Mouse (Mus musculus): ENCODE results near the gene 1700012B09Rik. TPM values are rescaled to one million over a fixed set of nuclear protein-coding genes. Genes with fewer than 3 reads are reported as not detected.

The 1700012B09Rik gene
- polyA plus RNA-seq (2016; fragmentation: Nextera tagmentation; extraction: Ambion mirVana) = not detected in 2 replicates

DNA sequence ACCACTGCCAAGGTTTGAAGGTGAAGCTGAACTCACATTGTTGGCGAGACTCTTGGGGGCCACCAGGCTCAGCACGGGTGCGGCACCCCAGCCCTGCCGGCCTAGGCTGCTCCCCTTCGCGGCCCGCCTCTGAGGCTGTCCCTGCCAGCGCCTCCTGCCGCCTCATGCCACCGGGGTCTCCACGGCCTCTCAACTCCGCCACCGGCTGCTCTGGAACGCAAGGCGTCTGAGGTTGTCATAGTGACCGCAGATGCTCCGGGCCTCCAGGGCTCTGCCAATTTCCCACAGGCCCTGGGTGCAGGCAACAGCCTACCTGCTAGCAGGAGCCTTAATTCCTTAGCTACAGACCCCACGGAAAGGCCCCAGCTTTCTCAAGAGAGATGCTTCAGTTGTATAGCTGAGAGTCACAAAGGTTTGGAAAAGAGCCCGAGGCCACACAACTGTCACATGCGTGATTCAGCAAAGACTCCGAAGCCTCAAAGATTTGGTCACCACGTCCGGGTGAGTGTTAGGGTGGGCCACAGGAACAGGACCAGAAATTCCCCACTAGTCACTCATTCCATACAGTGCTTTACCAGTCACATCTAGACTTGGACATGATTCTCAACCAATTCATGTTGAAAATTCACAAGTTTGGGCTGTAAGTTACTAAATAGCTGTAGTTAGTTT lies at the start of gene 1700012B09Rik:
1700012B09Rik (minus strand) TSS at position 228 of the 669 bp plus-strand sequence.
- Histone ChIP-seq H3K4me3 (peak within 1 kb of the TSS; percentile 18), H3K27ac (peak within 1 kb of the TSS; percentile 27; the same call in 1 of the 2 replicates), H3K36me3 (no peaks in the 10 kb centered on the region), H3K9me3 (replicated peaks) (no peaks in the 10 kb centered on the region), H3K4me1 (peaks cover 19% of the 10 kb centered on the region), H3K27me3 (ENCODE audit: low read depth, poor library complexity, severe bottlenecking) (peaks cover 15% of the 10 kb centered on the region)
- 21% methylated on average over 23 of the region's 23 CpGs for WGBS
- peak; percentile 43 for DNase-seq (ENCODE audit: low spot score)

DNA sequence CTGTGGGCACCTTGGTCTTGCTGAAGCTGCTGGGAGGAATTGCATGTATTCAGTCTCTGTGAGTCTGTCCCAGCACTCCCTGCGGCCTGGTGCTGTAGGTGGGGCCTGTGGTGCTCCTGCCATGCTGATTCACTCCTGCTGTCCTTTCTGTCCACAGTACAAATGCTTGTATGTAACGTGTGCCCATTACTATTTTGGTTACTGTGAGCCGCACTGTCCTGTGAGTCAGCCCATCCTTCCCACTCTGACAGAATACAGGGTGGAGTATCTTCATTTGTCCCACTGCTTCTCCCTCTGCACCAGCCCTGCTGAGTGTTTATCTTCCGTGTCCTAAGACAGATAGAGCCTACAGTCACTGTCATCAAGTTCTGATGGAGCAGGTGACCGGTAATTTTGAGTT lies 39.3 kb upstream of the 1700012B09Rik start:
- 95% methylated on average over 5 of the region's 5 CpGs for WGBS
- DNase-seq (ENCODE audit: low spot score) = no peak
- Histone ChIP-seq H3K9me3 (replicated peaks) (no peaks in the 10 kb centered on the region), H3K27me3 (ENCODE audit: low read depth, poor library complexity, severe bottlenecking) (no peaks in the 10 kb centered on the region), H3K4me3 (no peak overlapping the region), H3K36me3 (peaks cover 96% of the 10 kb centered on the region), H3K27ac (no peak overlapping the region), H3K4me1 (no peaks in the 10 kb centered on the region)

DNA sequence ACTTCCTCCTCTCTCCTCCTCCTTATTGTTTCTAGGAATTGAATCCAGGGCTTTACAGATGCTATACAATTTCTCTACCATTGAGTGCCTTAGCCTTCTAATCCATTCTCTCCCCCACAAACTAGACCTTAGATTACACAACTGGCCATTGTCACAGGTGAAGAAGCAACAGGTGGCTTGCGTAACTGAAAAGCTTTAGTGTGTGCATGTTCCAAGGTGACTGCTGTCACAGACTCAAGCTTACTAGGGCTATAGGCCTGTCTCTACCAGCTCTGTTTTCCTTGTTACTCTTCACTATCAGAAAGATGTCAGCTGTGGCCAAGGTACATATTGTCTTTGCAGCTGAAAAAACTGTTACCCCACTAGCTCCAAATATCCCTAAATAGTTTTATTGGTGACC lies 36.0 kb upstream of the 1700012B09Rik start:
- DNase-seq (ENCODE audit: low spot score) = no peak
- H3K27me3 ChIP-seq (ENCODE audit: low read depth, poor library complexity, severe bottlenecking) = no peaks in the 10 kb centered on the region
- H3K9me3 ChIP-seq (replicated peaks) = no peaks in the 10 kb centered on the region
- H3K4me1 ChIP-seq = no peaks in the 10 kb centered on the region
- H3K27ac ChIP-seq = no peak overlapping the region
- no peak overlapping the region for H3K4me3 ChIP-seq
- WGBS = 92% methylated on average over 1 of the region's 1 CpGs
- peaks cover 92% of the 10 kb centered on the region for H3K36me3 ChIP-seq

DNA sequence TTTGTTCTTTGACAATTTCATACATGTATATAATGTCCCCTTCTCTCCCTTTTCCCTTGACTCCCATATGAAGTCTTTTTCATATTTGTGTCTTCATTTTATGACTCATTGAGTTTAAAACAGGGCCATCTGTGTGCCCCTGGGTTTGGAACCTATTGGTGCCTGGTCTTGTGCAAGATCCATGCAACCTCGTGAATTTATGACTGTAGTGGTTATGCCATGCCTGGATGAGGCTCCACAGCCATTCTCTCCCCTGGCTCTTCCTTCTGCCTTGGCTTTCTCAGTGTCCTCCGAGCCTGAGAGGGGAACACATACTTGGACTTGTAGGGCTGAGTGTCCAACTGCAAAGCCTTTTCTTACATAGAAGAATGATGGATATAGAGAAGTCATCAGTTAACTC lies 34.9 kb upstream of the 1700012B09Rik start:
- H3K9me3 ChIP-seq (replicated peaks) = no peaks in the 10 kb centered on the region
- no peak for DNase-seq (ENCODE audit: low spot score)
- no peaks in the 10 kb centered on the region for H3K4me1 ChIP-seq
- H3K4me3 ChIP-seq = no peak overlapping the region
- peaks cover 92% of the 10 kb centered on the region for H3K36me3 ChIP-seq
- H3K27me3 ChIP-seq (ENCODE audit: low read depth, poor library complexity, severe bottlenecking) = no peaks in the 10 kb centered on the region
- no peak overlapping the region for H3K27ac ChIP-seq
- WGBS = 90% methylated on average over 2 of the region's 2 CpGs

DNA sequence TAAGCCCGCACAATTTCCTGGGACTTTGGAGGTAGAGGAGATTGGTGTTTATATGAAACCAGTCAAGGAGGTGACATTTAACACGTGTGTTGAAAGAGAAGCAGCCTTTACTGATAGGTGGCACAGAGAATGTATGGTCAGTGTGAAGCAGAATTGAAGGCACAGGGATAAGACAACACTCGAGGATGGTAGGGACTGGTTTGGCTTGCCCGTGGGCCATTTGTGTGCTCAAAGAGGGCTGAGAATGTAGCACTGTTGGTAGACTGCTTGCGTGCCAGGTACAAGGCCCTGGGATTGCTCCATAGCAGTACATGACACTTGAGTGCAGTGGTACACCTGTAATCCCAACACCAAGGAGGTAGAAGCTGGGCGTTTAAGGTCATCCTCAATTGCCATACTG lies 16.5 kb upstream of the 1700012B09Rik start:
- DNase-seq (ENCODE audit: low spot score) = no peak
- 89% methylated on average over 6 of the region's 6 CpGs for WGBS
- Histone ChIP-seq H3K27me3 (ENCODE audit: low read depth, poor library complexity, severe bottlenecking) (no peaks in the 10 kb centered on the region), H3K36me3 (peaks cover 61% of the 10 kb centered on the region), H3K4me3 (no peak overlapping the region), H3K4me1 (peaks cover 6% of the 10 kb centered on the region; the same call in 1 of the 2 replicates), H3K9me3 (replicated peaks) (no peaks in the 10 kb centered on the region), H3K27ac (no peak overlapping the region)

DNA sequence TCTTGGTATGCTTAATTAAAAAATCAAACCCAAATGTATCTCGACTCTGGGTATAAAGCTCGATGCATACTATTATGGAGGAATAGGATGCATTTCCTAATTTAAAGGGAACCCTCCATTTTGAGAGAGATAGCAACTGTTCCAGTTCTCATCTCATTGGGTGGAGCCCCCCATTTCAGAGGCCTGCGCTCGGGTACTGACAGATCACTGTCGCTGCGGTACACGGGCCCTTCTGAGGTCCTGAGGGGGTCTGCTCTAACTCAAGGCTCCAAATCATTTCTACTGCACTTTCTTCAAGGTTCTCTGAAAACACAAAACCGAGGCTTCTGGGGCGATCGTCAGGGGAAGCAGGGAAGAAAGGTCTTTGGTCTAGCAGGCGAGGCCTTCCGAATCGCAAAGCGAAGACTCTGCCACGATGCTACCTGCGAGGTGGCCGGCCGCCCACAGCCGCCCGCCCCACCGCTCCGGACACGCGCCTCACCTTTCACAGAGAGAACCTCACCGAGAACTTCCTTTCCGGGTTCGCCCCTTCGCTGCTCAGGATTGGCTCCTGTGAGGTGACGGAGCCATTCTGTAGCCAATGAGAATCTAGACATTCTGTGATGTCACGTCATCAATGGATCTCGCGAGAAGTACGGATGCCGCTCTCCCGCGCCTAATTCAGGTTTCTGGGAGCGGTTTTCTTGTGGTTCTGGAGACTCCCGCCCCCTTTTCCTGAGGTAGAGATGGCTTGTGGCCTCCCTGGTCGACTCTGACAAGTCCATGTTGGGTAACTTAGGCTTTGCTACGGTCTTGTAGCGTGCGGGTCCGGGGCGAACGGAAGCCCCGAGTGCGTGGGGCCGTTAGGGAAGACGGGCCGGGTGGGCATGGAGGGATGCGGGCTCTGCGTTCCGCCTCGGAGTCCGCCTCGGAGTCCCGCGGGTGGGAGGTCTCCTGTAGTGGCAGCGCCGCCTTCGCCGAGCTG lies 13.5 kb upstream of the 1700012B09Rik start, which contains the start of the genes Mre11a and Ankrd49:
Mre11a (plus strand) TSS at position 616 of the 964 bp plus-strand sequence.
Ankrd49 (minus strand) TSS at position 818 of the 964 bp plus-strand sequence.
- peak; percentile 91 for DNase-seq (ENCODE audit: low spot score)
- Histone ChIP-seq H3K4me3 (peak within 1 kb of the TSS; percentile 81), H3K36me3 (peaks cover 59% of the 10 kb centered on the region), H3K27me3 (ENCODE audit: low read depth, poor library complexity, severe bottlenecking) (no peaks in the 10 kb centered on the region), H3K9me3 (replicated peaks) (no peaks in the 10 kb centered on the region), H3K4me1 (peaks cover 6% of the 10 kb centered on the region; the same call in 1 of the 2 replicates), H3K27ac (peak within 1 kb of the TSS; percentile 96)
- WGBS = under 1% methylated on average over 62 of the region's 62 CpGs

DNA sequence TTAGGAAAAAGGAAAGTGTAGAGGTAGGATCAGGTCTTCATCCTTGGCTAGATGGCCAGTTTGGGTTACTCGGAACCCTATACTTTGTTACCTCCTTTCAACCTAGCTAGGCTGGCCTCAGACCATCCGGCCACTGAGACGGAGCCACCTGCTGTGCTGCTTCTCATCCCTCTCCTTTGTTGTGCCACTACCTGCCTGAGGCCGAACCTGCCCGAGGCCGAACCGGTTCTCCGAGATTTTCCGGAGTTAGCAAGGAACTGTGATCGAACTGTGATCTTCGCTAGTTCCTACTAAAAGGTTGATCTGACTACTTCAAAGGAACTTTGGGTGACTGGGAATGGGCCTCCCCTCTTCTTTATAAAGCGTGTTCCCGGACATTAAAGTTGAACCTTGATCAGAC lies 7.5 kb upstream of the 1700012B09Rik start:
- no peaks in the 10 kb centered on the region for H3K9me3 ChIP-seq (replicated peaks)
- H3K4me3 ChIP-seq = no peak overlapping the region
- H3K27ac ChIP-seq = no peak overlapping the region
- no peaks in the 10 kb centered on the region for H3K4me1 ChIP-seq
- peaks cover 30% of the 10 kb centered on the region for H3K36me3 ChIP-seq
- H3K27me3 ChIP-seq (ENCODE audit: low read depth, poor library complexity, severe bottlenecking) = no peaks in the 10 kb centered on the region
- no peak for DNase-seq (ENCODE audit: low spot score)
- 35% methylated on average over 13 of the region's 13 CpGs for WGBS

DNA sequence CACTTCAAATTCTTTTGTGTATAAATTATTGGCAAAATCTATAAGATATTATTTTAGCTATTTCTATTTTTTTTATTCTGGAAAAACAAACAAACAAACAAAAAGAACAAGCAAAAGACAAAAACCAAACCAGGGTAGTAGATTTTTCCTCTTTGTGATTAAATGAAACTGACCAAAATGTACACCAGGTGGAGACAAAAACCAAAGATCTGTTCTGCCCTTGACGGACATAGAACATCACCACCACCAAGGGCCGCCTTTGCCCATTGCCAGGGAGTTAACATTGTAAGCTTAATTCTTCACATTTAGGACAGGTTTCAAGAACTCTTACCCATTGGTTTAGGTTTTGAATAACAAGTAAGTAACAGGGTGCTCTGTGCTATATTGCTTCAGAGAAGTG lies 3.0 kb upstream of the 1700012B09Rik start:
- H3K4me3 ChIP-seq = no peak overlapping the region
- H3K27me3 ChIP-seq (ENCODE audit: low read depth, poor library complexity, severe bottlenecking) = peaks cover 15% of the 10 kb centered on the region
- peaks cover 19% of the 10 kb centered on the region for H3K4me1 ChIP-seq
- DNase-seq (ENCODE audit: low spot score) = no peak
- no peaks in the 10 kb centered on the region for H3K36me3 ChIP-seq
- WGBS = 65% methylated on average over 2 of the region's 2 CpGs
- H3K27ac ChIP-seq = no peak overlapping the region
- H3K9me3 ChIP-seq (replicated peaks) = no peaks in the 10 kb centered on the region

DNA sequence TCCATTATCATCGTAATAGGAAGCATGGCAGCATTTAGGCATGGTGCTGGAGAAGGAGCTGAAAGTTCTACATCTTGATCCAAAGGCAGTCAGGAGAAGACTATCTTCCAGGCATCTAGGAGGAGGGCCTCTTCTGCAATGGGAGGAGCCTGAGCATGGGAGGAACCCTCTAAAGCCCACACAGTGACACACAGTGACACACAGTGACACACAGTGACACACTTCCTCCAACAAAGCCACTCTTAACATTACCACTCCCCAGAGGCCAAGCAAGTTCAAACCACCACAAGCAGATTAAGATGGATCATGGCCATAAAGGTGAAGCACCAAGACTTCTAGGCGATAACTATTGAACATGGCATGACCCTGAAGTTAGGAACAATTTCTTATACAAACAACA lies 1.2 kb upstream of the 1700012B09Rik start:
- H3K27me3 ChIP-seq (ENCODE audit: low read depth, poor library complexity, severe bottlenecking) = peaks cover 15% of the 10 kb centered on the region
- H3K4me1 ChIP-seq = peaks cover 19% of the 10 kb centered on the region
- DNase-seq (ENCODE audit: low spot score) = no peak
- 89% methylated on average over 2 of the region's 2 CpGs for WGBS
- H3K27ac ChIP-seq = no peak overlapping the region
- no peak overlapping the region for H3K4me3 ChIP-seq
- H3K9me3 ChIP-seq (replicated peaks) = no peaks in the 10 kb centered on the region
- no peaks in the 10 kb centered on the region for H3K36me3 ChIP-seq

DNA sequence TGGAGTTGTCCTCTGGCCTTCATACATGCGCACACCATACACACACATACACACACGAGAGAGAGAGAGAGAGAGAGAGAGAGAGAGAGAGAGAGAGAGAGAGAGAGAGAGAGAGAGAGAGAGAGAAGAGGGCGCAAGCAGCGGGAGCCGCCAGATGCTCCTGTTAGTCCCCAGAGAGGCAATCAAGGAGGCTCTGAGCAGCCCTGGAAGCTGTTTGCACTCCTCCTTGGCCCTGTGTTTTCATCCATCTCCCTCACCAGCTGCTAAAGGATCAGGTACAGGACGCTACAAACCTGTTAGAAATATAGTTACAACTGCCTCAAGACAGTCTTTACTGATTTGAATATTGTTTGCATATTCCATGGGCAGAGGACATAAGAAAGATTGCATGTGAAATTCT lies 1.0 kb downstream of the 1700012B09Rik start:
- peaks cover 19% of the 10 kb centered on the region for H3K4me1 ChIP-seq
- H3K9me3 ChIP-seq (replicated peaks) = no peaks in the 10 kb centered on the region
- H3K4me3 ChIP-seq = no peak overlapping the region
- H3K27me3 ChIP-seq (ENCODE audit: low read depth, poor library complexity, severe bottlenecking) = peaks cover 15% of the 10 kb centered on the region
- DNase-seq (ENCODE audit: low spot score) = no peak
- H3K36me3 ChIP-seq = no peaks in the 10 kb centered on the region
- WGBS = 54% methylated on average over 6 of the region's 6 CpGs
- H3K27ac ChIP-seq = no peak overlapping the region

DNA sequence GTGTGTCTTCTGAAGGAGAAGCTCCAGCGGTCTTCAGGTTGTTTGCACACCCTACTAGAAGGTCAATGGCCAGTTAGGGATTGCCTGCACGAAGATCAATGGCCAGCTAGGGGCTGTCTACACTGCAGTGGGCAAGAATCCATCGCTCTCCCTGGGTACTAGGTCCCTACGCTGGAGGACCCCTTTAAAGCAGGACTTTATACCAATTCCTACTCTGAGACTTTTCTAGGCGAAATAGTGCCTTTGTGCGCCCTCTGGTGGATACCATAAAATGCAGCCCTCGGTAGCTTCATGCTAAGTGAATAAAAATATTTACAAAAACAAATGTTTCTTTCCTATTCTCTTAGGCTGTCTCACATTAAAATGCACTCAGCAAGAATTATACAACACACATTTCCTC lies 6.1 kb downstream of the 1700012B09Rik start:
- Histone ChIP-seq H3K9me3 (replicated peaks) (no peaks in the 10 kb centered on the region), H3K27ac (no peak overlapping the region), H3K4me1 (peaks cover 5% of the 10 kb centered on the region; the same call in 1 of the 2 replicates), H3K36me3 (no peaks in the 10 kb centered on the region), H3K4me3 (no peak overlapping the region), H3K27me3 (ENCODE audit: low read depth, poor library complexity, severe bottlenecking) (0 out of 2 replicates have a peak, but pooled peaks cover 2% of the 10 kb centered on the region)
- peak; percentile 69 for DNase-seq (ENCODE audit: low spot score)
- 32% methylated on average over 7 of the region's 7 CpGs for WGBS

DNA sequence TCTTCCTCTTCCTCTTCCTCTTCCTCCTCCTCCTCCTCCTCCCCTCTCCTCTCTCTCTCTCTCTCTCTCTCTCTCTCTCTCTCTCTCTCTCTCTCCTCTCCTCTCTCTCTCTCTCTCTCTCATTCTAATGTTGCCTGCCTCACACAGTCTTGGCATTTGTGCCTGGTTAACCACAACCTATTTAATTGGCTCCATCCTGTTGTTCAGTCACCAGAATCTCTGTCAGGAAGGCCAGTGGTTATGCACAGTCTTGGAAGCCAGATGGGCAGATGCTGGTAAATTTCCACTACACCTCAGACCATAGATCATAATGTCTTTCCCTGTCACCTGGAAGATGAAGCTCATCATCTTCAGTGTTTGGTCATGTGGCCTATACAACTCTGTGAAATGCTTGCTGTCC lies 11.6 kb downstream of the 1700012B09Rik start:
- Histone ChIP-seq H3K36me3 (no peaks in the 10 kb centered on the region), H3K9me3 (replicated peaks) (no peaks in the 10 kb centered on the region), H3K4me3 (no peak overlapping the region), H3K4me1 (0 out of 2 replicates have a peak, but pooled peaks cover 3% of the 10 kb centered on the region), H3K27ac (no peak overlapping the region), H3K27me3 (ENCODE audit: low read depth, poor library complexity, severe bottlenecking) (no peaks in the 10 kb centered on the region)
- no peak for DNase-seq (ENCODE audit: low spot score)

DNA sequence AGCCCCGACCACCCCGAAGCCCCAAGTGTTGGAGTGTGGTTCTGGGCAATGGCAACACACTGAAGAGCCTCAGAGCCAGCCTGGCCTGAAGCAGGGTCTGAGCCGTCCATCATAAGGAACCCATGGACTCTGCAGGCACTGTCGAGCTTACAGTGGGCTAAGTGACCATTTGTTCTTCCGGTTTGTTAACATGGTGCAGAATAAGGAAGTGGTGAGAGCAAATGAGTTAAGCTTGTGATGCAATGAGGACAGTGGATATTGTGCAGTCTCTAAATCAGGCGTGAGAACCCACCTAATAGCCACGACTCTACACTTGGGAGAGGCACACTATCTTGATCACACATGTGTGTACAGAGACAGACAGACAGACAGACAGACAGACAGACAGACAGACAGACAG lies 12.2 kb downstream of the 1700012B09Rik start:
- DNase-seq (ENCODE audit: low spot score) = no peak
- 0 out of 2 replicates have a peak, but pooled peaks cover 3% of the 10 kb centered on the region for H3K4me1 ChIP-seq
- H3K4me3 ChIP-seq = no peak overlapping the region
- H3K9me3 ChIP-seq (replicated peaks) = no peaks in the 10 kb centered on the region
- no peak overlapping the region for H3K27ac ChIP-seq
- no peaks in the 10 kb centered on the region for H3K36me3 ChIP-seq
- no peaks in the 10 kb centered on the region for H3K27me3 ChIP-seq (ENCODE audit: low read depth, poor library complexity, severe bottlenecking)
- WGBS = 75% methylated on average over 7 of the region's 7 CpGs

All from limb, embryonic 10.5 days (tissue).